Mouse (Mus musculus): Measurements from ENCODE around the gene Pithd1. TPM values are rescaled to one million over a fixed set of nuclear protein-coding genes. Genes with fewer than 3 reads are reported as not detected.
"Not testable (repeated sequence)": the region's sequence is repeated elsewhere in the genome, so short reads cannot be mapped to it uniquely, and the experiment has no call there.

The Pithd1 gene
- total RNA-seq, 2 experiments from 2014 or later = 20.4 to 21.4 TPM

GRCm38 (mm10) chr4:135995118-135995517 lies 8.1 kb upstream of the Pithd1 start:
- no peak for DNase-seq
- intact Hi-C loops (cut with DNase I; ENCODE audit: low total_unique reads) = no loop called here

GRCm38 (mm10) chr4:135993941-135994340 lies 6.9 kb upstream of the Pithd1 start:
- intact Hi-C loops (cut with DNase I; ENCODE audit: low total_unique reads) = no loop called here
- no peak for DNase-seq

GRCm38 (mm10) chr4:135987714-135988113 lies 650 bp upstream of the Pithd1 start:
- intact Hi-C loops (cut with DNase I; ENCODE audit: low total_unique reads) = no loop called here
- no peak for DNase-seq

- DNase-seq = no peak
- intact Hi-C loops (cut with DNase I; ENCODE audit: low total_unique reads) = no loop called here
These were observed 642 bp downstream of the Pithd1 start for GRCm38 (mm10) chr4:135986301-135986942.

- intact Hi-C loops (cut with DNase I; ENCODE audit: low total_unique reads) = no loop called here
- no peak for DNase-seq
These were observed 1.3 kb downstream of the Pithd1 start for GRCm38 (mm10) chr4:135985769-135986168.

- intact Hi-C loops (cut with DNase I; ENCODE audit: low total_unique reads) = no loop called here
- no peak for DNase-seq
These were observed 1.9 kb downstream of the Pithd1 start for GRCm38 (mm10) chr4:135985193-135985592.

- intact Hi-C loops (cut with DNase I; ENCODE audit: low total_unique reads) = no loop called here
These were observed 2.5 kb downstream of the Pithd1 start for GRCm38 (mm10) chr4:135984556-135984955.

GRCm38 (mm10) chr4:135981524-135982063 lies 5.5 kb downstream of the Pithd1 start:
- DNase-seq = no peak
- intact Hi-C loops (cut with DNase I; ENCODE audit: low total_unique reads) = no loop called here

More at GRCm38 (mm10) chr4:135984556-135984955, 2.5 kb downstream of the Pithd1 start:
- no peak for DNase-seq

- intact Hi-C loops (cut with DNase I; ENCODE audit: low total_unique reads); DNase-seq: not testable (repeated sequence)
These were observed 6.8 kb downstream of the Pithd1 start for GRCm38 (mm10) chr4:135980223-135980622.

GRCm38 (mm10) chr4:135976146-135976545 lies 10.9 kb downstream of the Pithd1 start:
- intact Hi-C loops (cut with DNase I; ENCODE audit: low total_unique reads) = no loop called here
- no peak for DNase-seq

GRCm38 (mm10) chr4:135972911-135973811 lies 13.9 kb downstream of the Pithd1 start:
- intact Hi-C loops (cut with DNase I; ENCODE audit: low total_unique reads) = no loop called here
- DNase-seq = no peak

GRCm38 (mm10) chr4:135972556-135972906 lies 14.5 kb downstream of the Pithd1 start, which contains the start of gene Lypla2:
Gene Lypla2, minus strand, starts transcription at chr4:135972626.
- peak; percentile 93 for DNase-seq
- intact Hi-C loops (cut with DNase I; ENCODE audit: low total_unique reads) = no loop called here

- intact Hi-C loops (cut with DNase I; ENCODE audit: low total_unique reads) = no loop called here
- no peak for DNase-seq
These were observed 15.1 kb downstream of the Pithd1 start for GRCm38 (mm10) chr4:135971805-135972555.

- intact Hi-C loops (cut with DNase I; ENCODE audit: low total_unique reads) = no loop called here
- no peak for DNase-seq
These were observed 16.5 kb downstream of the Pithd1 start for GRCm38 (mm10) chr4:135970585-135970984.

- no peak for DNase-seq
- intact Hi-C loops (cut with DNase I; ENCODE audit: low total_unique reads) = no loop called here
These were observed 17.9 kb downstream of the Pithd1 start for GRCm38 (mm10) chr4:135969070-135969750.

GRCm38 (mm10) chr4:135968271-135968869 lies 18.7 kb downstream of the Pithd1 start:
- intact Hi-C loops (cut with DNase I; ENCODE audit: low total_unique reads) = no loop called here
- no peak for DNase-seq

GRCm38 (mm10) chr4:135967086-135967760 lies 19.8 kb downstream of the Pithd1 start:
- no peak for DNase-seq
- intact Hi-C loops (cut with DNase I; ENCODE audit: low total_unique reads) = no loop called here

- intact Hi-C loops (cut with DNase I; ENCODE audit: low total_unique reads) = no loop called here
- no peak for DNase-seq
These were observed 20.8 kb downstream of the Pithd1 start for GRCm38 (mm10) chr4:135966283-135966682.

All from gastrocnemius, postnatal 14 days (tissue).